ENCODE assay signal across 35 mouse cellular contexts in genomic region chr1:170322046-170322445, GRCm38 (mm10). TPM values are rescaled to one million over a fixed set of nuclear protein-coding genes. Genes with fewer than 3 reads are reported as not detected.
"Had no signal": no experiment of that assay in that cellular context is flagged by ENCODE, and none has a peak within 500 bp of the region (broad histone marks: within the 10 kb centered on the region; RNA-seq: fewer than 3 reads in every experiment).

No protein-coding gene starts in this region.

- DNase-seq: gastrocnemius, postnatal 14 days; gastrocnemius, postnatal 36 days; heart, adult 11 months; heart, adult 2 months; heart, postnatal 4 days; kidney, adult 18-20 months; kidney, adult 8-10 months; kidney, postnatal 10 days; kidney, postnatal 25 days; kidney, postnatal 4 days; left cerebral cortex, postnatal 4 days had no signal

- H3K4me3 ChIP-seq: heart, adult 2 months; heart, embryonic 13.5 days; heart, embryonic 15.5 days; hindbrain, embryonic 10.5 days; hindbrain, embryonic 12.5 days; intestine, embryonic 15.5 days; layer of hippocampus, adult 2 months; limb, embryonic 13.5 days; limb, embryonic 15.5 days; liver, embryonic 12.5 days had no signal

- H3K27ac ChIP-seq: heart, adult 2 months; heart, embryonic 13.5 days; heart, embryonic 15.5 days; hindbrain, embryonic 10.5 days; hindbrain, embryonic 12.5 days; hindbrain, embryonic 14.5 days; intestine, embryonic 15.5 days; layer of hippocampus, adult 2 months; limb, embryonic 13.5 days; limb, embryonic 15.5 days; liver, embryonic 12.5 days; liver, embryonic 14.5 days had no signal

RNA-seq across cellular contexts. Expression of gene Spata46, which starts 13.4 kb away (rescaled TPM):
- total RNA-seq: gastrocnemius, adult 18-20 months; gastrocnemius, adult 8-10 months; gastrocnemius, postnatal 14 days; gastrocnemius, postnatal 36 days; heart, adult 2 months; heart, postnatal 25 days; heart, postnatal 4 days; layer of hippocampus, adult 2 months; layer of hippocampus, postnatal 10 days; layer of hippocampus, postnatal 25 days; left cerebral cortex, adult 8-10 months; left cerebral cortex, postnatal 10 days; left cerebral cortex, postnatal 25 days; left cerebral cortex, postnatal 4 days; liver, adult 2 months had no signal
- polyA plus RNA-seq: inflammation-experienced regulatory T-cells, adult 6 months; liver, adult 2 months had no signal

RNA-seq across cellular contexts. Expression of gene Gm7694, which starts 15.9 kb away (rescaled TPM):
- polyA plus RNA-seq: inflammation-experienced regulatory T-cells, adult 6 months had no signal

RNA-seq across cellular contexts. Expression of gene Sh2d1b1, which starts 44.9 kb away (rescaled TPM):
- total RNA-seq: gastrocnemius, adult 18-20 months; gastrocnemius, adult 8-10 months; gastrocnemius, postnatal 14 days; gastrocnemius, postnatal 36 days; layer of hippocampus, adult 2 months; layer of hippocampus, postnatal 10 days; layer of hippocampus, postnatal 25 days; left cerebral cortex, postnatal 10 days; left cerebral cortex, postnatal 25 days; liver, adult 2 months had no signal
- polyA plus RNA-seq: heart, embryonic 13.5 days; hindbrain, embryonic 10.5 days; hindbrain, embryonic 12.5 days; hindbrain, embryonic 14.5 days; hindbrain, embryonic 16.5 days; inflammation-experienced regulatory T-cells, adult 6 months; kidney, embryonic 14.5 days; limb, embryonic 11.5 days; liver, adult 2 months had no signal
